Mouse (Mus musculus) lung, postnatal 25 days (tissue): Measurements from ENCODE around the gene St5.

Source experiments
- DNase-seq: peaks from one replicate; pipeline ENCODE4 v3.0.0; 2022; ENCODE audit warnings: low spot score

The St5 gene

DNA sequence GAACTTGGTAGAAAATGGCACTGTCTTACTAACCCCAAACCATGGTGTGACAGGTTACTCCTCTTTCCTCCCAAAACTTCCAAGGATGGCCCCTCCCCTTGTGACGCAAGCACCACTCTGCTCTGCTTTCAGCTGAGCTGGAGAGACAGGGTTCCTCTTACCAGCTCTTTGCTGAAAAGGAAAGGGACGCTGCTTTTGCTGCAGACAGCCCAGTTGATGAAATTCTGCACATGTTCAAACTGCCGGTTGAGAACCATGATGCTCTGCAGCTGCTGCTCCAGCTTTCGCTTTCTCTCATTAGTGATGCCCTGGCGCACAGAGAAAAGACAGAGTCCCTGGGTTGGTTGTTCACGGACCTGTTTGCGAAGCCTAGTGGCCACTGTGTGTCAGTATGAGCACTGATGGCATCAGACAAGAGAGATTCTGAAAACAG lies 222.6 kb downstream of the St5 start:
- peak; percentile 11 for DNase-seq

GRCm38 (mm10) chr7:109477926-109478325 lies 225.5 kb downstream of the St5 start:
- DNase-seq = no peak
